Mouse (Mus musculus): ENCODE measurements around the gene Tnfrsf1a.

The Tnfrsf1a gene

DNA sequence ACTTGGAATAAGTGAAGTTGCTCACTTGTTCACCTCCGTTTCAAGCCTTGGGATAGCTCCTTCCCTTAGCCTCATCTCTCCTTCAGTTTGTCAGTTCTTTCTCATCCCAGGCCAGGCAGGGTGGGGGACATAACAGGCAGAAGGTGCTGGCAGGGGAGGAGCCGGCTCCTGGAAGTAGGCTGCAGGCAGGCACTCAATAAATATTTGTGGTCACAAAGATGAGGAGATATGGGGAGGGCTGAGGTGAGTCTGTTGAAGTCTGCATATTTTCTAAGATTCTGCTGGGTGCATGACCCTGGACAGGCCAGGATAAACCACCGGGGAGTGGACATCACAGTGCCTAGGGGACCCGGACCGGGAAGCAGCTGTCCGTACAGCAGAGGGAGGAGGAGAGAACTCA lies 25.6 kb upstream of the Tnfrsf1a start:
- DNase-seq (ENCODE audit: low spot score), result no peak

DNA sequence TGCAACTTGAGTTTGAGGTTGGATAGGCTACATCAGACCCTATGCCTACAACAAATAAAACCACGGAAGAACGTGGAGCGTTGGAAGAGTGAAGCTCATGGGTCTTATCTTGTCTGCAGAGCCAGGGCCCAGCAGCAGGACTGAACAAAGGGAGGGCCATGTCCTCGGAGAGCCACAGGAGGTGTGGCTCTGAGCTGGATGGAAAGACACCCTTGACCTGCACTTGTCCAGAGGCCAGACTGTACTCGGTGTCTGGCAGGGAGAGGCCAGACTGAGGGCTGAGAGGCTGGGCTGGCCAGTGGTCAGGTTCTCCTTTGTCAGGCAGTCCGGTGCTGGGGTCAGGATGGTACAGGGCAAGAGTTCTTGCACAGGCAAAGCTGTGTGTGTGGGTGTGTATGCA lies 23.8 kb upstream of the Tnfrsf1a start:
- DNase-seq (ENCODE audit: low spot score), result no peak

DNA sequence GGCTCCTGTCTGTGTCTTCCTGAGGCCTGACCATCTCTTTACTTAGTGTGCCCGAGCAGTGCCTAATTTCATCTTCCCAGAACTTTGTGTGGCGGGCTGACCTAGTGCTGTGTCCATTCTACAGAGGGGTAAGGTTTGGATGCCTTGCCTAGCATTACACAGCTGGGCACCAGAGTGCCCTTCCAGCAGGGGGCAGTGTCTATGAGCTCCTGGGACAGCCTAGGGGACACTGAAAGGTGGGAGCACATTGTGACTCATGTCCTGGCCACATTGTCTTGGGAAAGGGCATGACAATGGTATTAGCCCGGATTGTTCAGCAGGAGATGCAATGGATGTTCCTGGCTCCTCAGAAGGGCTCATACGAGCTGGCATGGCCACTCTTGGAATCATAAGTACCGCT lies 20.9 kb upstream of the Tnfrsf1a start:
- DNase-seq (ENCODE audit: low spot score), result no peak

DNA sequence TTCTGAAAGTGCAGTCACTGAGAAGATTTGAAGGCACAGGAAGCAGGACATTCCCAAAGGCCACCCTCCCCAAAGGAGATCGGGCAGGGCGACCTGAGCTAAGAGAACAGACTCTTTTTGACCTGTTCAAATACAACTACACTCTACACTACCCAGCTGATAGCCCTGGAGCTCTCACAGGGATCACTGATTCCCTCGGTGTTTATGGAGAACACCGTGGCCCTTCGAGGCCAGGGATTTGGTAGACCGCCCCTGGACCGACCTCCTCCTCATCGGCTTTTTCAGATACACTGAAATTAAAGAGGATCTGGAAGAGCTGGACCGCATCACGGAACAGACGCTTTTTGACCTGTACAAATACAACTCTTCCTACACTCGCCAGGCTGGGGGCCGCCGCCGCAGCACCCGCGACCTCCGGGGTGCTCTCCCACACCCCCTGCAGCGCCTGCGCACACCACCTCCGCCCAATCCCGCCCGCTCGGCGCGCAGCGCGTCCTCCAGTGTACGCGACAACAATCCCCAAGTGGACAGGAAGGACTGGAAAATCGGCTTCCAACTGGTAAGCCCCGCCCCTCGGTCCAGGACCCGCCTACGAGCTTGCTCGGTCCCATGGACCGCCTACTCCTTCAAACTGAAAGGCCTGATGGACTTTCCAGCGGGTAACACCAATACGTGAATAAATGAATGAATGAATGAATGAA lies 18.4 kb upstream of the Tnfrsf1a start:
- DNase-seq (ENCODE audit: low spot score), result peak; percentile 21

DNA sequence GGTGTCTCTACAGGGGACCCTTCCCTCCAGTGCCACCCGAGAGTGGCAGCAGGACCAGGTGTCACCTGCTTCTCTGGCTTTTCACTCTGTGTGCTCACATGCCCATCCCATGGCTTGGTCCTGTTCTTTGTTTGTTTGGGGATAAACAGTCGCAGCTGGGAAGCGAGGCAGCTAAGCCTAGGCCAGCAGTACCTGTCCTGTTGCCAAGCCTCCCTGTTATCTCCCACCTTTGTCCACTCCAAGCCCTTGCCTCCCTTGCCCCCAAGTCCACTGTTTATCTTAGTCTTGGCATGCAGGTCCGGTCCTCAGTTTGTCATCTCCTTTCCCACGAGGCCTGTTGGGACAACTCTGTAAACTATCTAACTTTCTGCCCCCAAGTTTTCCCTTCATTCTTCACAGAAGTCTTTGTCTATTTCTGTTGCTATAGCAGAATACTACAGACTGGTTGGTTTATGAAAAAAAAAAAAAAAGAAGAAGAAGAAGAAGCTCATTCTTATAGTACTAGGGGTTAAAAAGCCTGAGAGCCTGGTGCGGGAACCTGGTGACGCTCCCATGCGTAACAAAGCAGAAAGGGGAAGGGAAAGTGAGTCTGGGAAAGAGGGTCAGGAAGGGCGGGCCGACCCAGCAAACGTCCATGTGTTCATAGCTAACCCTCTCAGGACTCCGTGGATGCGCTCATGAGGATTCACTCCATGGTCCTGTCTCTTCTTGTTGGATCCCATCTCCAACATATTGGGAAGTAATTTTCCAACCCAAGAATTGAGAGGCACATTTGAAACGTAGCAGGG lies 15.9 kb upstream of the Tnfrsf1a start:
- no peak for DNase-seq (ENCODE audit: low spot score)

DNA sequence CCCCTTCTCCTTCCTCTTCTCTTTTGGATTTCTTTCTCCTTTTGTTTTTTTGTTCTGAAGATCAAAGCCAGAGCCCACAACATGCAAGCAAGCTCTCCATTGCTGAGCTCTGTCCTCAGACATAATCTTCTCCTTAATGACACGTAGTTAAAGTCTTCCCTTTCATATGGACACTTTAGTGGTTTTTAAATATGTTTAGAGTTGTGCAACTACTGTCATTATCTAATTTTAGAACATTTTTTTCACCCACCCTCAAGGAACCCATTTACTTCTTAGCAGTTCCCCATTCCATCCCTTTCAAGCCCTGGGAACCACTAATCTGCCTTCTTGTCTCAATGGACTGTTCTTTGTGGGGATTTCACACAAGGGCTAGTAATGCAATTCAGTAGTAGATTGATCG lies 14.8 kb upstream of the Tnfrsf1a start:
- no peak for DNase-seq (ENCODE audit: low spot score)

DNA sequence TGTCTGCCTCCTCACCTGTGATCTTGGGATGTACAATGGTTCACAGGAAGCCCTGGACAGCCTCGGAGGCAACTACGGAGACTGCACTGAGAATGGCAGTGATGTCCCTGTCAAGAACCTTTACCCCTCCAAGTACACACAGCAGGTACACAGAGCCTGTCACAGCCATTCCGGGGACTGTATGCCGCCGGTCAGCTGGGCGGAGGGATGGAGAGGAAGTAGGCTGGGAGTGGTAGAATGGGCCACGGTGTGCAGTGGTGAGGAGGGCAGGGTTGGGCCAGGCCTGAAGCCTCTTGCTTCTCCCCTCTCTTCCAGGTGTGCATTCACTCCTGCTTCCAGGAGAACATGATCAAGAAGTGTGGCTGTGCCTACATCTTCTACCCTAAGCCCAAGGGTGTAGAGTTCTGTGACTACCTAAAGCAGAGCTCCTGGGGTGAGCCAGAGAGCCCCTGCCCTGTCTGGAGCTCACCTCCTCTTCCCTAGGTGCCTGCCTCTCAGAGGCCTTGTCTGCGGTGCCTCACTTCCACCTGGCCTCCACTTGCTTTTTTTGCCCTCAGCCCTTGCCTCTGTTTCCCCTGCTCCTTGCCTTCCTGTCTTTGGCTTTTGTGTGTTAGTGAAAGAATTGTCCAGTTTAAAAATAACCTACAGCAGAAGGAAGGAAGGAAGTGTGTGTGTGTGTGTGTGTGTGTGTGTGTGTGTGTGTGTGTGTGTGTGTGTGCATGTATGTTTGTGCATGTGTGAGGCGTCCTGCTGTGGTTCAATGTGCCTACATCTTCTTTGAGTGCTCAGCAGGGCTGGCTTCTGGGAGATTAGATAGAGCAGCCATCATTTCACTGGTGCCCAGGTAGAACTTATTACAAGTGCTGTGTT lies 10.1 kb upstream of the Tnfrsf1a start:
- no peak for DNase-seq (ENCODE audit: low spot score)

DNA sequence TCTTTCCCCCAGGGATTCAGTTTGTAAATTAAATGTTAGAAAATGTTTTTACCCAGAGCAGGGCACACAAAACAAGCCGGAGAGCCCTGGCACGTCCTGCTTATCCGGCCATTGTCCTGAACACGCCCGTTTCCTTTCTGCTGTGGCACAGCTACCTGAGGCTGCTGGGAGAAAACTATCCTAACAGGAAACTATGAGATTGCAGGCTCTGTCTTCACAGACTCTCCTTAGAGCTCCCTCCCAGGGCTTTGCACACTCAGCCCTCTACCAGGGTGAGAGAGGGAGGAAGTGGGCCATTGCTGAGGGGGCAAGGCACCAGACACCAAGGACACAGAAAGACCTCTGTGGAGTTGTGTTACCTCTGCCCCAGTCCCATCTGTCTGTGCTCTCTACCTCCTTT lies 8.9 kb upstream of the Tnfrsf1a start:
- DNase-seq (ENCODE audit: low spot score), result no peak

DNA sequence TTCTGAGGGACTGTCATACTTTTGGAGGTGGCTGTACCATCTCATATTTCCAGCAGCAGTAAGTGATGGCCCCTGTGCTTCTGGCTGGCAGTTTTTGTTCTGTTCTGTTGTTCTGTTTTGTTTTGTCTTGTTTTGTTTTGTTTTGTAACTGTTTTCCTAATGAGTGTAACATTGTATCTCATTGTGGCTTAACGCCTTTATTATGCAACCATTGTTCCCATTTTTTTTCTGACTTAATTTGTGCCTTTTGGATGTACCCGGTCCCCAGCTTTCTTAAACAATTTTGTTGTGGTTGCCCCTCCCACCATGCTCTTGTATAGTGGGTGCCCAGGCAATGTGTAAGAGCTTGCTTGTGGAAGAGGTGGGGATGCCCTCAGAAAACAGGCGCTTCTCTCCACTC lies 7.0 kb upstream of the Tnfrsf1a start:
- no peak for DNase-seq (ENCODE audit: low spot score)

DNA sequence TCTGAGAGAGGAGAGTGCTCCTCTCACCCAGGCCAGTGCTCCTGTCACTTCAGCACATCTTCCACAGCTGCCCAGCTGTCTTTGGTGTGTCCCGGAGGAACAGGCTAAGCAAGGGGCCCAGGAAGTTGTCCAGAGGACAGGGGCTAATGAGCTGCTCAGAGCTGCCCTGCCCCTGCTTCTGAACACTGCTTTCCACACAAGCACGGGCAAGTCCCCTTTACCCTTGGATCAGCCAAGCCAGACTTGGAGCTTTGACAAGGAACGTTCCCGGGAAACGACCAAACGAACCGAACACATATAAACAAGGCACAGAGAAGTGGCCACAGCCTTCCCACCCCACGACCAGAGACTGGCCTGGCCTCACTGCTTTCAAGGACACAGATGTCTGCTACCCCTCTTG lies 5.1 kb upstream of the Tnfrsf1a start:
- no peak for DNase-seq (ENCODE audit: low spot score)

DNA sequence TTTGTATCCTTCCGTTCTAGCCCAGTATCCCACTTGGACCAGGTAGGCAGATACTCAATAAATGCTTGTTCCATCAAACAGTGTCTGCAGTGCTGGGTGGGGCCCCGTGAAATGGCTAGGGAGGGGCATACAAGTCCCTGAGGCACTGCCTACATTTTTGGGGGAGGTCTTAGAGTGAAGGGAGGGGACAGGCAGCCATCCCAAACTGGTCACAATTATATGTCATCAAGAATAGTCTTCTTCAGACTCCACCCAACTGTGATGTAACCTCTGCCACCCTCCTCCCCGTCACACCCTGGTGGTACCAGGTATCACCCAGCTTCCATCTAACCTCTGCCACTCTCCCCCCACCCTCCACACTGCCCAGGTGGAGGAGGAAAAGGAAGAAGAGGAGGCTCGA lies 4.3 kb upstream of the Tnfrsf1a start:
- DNase-seq (ENCODE audit: low spot score), result no peak

DNA sequence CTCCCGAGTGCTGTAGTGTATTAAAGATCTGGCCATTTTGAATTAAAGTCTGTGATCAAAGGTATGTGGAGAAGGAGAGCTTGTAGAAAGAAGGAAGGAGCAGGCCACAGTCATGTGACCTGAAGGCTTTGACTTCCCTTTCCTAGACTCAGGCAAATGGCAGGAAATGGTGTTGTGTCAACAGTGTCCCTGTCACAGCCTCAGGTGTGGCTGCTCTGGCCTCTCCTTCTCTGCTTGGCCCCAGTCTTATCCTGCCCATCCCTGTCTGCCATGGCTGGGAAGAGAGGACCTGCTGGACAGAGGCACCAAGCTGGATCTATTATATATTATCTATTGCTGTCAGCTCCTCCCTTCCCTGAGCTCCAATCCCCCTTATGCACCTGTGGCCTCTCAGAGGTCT lies 3.5 kb upstream of the Tnfrsf1a start:
- no peak for DNase-seq (ENCODE audit: low spot score)

DNA sequence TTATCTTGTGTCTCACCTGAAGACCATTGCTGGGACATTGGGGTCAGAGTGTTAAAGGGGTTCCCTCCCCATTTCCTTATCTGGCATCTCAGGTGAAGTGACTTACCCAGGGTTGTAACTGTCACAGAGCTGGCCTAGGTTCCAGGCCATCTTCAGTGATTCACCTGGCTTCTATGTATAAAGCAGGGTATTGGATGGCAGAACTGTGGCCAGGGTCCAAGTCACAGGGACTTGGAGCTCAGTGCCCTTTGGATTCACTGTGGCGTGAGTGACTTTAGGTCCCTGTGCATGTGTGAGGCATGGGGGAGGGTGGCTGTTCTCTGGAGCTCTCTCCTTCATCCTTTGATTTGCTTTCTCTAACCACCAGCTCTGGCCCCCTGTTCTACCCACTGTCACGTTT lies 3.1 kb upstream of the Tnfrsf1a start:
- DNase-seq (ENCODE audit: low spot score), result no peak

DNA sequence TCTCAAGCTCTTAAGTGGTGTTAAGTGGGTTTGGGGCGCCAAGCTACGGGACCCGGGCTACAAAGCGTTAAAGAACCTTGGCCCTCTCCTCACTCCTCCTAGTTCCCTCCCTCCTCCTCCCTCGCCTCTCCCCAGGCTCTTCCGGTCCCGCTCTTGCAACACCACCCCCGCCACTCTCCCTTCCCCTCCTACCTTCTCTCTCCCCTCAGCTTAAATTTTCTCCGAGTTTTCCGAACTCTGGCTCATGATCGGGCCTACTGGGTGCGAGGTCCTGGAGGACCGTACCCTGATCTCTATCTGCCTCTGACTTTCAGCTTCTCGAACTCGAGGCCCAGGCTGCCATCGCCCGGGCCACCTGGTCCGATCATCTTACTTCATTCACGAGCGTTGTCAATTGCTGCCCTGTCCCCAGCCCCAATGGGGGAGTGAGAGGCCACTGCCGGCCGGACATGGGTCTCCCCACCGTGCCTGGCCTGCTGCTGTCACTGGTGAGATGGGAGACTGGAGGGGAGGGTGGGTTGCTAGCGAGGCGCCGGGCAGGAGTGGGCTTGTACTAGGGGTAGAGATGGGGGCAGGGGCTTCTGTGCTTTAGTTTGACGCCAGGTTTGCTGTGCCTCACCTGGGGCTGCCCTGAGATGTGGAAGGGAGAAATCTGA lies 541 bp downstream of the Tnfrsf1a start:
- peak; percentile 12 for DNase-seq (ENCODE audit: low spot score)

DNA sequence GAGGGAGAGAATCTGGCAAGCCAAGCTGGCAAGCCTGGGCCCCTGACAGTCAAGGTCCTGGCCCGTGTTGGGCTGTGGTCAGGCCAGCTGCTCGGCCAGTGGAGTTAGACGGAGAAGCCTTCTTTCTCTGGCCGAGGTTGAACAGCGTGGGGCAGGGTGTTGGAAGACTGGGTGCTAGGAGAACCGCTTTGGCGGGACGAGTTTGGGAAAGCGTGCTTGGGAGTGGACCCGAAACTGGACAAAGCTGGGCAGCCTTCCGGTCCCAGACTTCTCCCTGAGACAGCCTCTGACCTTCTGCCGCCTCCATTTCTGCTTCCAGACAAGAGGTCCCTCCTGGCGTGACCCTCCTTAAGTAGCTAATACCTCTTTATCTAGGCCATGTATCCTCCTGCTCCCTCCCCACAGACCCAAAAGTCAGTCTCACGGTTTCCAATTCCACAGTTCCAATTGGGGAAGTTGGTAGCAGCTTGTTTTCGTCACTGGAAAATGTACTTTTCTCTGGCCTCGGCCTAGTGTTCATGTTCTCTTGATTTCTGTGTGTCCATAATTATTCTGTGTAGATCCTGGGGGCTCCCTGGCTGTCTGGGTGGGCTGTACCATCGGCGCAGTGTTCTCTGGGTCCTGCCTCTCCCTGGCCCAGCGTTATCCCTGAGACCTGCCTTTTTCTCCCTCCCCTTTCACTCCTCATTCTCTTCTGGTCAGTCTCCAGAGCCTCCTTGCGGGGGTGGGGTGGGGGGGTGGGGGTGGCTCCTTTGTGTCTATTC lies 1.3 kb downstream of the Tnfrsf1a start:
- no peak for DNase-seq (ENCODE audit: low spot score)

DNA sequence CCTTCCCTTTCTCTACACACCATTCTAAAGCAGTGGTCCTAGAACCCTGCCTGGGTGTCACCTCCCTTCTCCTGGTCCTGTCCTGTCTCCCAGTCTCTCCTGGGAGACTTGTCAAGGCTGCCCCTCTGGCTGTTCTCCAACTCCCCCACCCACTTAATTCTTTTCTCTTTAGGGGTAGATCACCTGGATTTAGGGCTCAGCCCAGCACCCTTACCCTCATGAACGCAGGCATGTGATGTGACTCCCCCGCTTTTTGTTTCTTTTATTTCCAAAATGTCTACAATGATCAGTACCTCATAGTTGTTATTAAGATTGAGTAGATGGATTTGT lies 1.8 kb downstream of the Tnfrsf1a start:
- DNase-seq (ENCODE audit: low spot score), result no peak

DNA sequence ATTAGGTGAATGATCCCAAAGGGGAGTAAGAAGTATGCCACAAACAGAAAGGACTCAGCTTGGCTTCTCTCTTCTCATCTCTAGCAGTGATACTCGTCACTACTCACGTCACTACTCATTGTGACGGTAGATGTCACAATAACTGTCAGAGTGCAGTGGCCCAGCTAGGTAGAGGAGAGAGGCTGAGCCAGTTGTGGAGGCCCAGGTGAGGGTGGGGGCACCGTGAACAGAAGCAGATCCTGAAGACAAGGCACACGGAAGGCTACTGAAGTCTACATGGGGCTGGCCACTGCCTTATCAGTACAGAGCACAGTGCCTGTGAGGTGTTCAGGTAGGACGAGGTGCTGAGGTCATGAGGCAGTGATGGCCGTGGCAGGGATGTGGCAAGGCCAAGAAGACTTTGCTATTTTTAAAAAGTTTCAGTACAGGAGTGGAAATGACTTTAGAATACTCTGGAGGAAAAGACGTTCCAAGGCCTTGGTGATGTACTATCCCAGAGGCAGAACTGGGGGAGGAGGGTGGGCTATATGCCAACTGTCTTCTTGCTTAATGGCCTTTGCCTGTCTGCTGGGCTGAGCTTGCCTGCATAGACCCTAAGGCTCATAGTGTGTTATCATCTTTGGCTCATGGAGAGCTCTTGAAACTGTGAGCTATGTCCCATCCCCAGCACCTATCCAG lies 2.3 kb downstream of the Tnfrsf1a start:
- DNase-seq (ENCODE audit: low spot score), result no peak

DNA sequence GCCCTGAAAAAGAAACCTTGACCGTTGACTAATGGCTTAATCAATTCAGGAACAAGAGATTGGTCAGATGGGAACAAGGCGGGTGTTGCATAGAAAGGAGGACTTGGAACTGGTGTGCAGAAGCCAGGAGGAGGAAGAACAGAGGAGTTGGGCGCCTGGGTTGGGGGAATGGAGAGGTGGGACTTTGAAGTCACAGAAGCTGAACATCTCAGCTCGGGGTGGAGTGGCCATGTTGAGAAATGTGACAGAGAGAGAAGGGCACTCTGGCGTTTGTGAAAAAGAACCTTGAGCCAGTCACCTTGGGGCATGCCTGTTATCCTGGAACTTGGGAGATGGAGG lies 2.9 kb downstream of the Tnfrsf1a start:
- no peak for DNase-seq (ENCODE audit: low spot score)

DNA sequence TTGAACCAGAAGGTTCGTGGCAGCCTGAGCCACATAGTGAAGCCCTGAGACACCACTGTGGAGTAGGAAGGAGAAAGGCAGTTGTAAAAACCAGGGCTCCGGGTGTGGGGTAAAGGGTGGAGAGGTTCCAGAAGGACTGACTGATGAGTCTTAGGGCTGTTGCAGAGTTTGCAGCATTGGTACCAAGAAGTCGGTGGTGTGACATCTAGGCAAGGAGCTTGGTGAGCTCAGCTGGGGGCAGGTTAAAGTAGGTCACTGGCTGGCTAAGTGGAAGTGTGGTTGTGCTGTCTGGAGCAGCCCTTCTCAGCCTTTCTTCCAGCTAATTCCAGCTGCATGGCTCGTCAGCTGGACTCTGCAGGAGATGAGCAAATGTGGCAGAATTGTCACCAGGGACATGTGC lies 3.6 kb downstream of the Tnfrsf1a start:
- no peak for DNase-seq (ENCODE audit: low spot score)

DNA sequence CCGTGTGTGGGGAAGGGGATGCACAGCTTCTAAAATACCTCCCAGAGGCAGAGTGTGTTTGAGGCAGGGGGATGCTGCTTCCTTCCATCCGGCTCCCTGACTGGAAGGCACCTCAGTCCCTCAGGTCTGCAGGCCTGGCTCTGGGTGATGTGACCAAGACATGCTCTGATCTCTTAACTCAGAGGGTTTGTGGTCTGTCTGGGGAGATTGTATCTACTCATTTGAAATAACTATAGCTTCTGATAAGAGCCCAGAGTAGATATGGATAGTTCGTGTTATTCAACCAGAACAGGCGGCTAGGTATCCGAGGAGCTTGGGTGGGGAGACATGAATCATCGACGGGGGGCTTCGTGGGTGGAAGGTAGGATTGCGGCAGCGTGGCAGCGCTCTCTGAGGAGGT lies 4.1 kb downstream of the Tnfrsf1a start:
- no peak for DNase-seq (ENCODE audit: low spot score)

DNA sequence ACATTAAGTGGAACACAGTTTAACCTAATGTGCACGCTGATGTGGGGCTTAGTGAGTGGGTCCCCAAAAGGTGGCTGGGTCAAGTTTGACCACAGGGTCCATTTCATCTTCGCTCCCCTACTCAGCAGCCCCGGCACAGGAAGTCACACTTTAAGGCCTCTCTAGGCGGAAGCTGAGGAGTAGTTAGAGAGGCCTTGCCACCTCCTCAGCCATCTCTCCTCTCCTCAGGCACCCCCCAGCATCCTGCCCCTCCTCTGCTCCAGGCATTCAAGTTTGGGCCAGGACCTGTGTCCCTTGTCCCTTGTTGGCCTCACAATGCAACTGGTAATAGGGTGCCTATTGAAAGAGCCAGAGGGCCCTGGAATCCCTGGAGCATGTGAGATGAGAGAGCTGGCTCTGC lies 4.5 kb downstream of the Tnfrsf1a start:
- DNase-seq (ENCODE audit: low spot score), result no peak
